Comparison of ENCODE assay signal across 8 mouse cellular contexts in the genomic region with DNA sequence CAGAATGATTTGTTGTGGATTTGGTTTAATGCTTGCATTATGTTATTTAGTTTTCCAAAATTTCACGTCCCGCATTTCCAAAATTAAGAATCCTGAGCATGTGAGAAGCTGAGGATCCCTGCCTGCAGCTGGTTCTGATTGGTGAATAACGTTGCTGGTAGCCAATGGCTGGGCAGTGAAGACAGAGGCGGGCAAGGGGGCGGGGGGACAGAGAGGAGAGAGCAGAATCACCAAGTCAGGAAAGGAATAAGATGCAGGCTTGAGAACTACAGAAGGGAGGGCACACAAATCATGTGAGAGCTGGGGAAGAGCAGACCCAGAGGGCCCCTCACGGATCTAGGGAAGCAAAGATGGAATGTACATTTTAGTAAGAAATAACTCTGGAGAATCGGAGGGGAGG.
DNase-seq lines count a peak whose midpoint lies in the region; ATAC-seq lines count a peak whose summit lies in the region.

No protein-coding gene starts in this region.

- H3K4me3 ChIP-seq in forebrain, embryonic 14.5 days (ENCODE audit: low read depth, low read length) = no peak overlapping the region

- peak; percentile 37 to 56 for DNase-seq in cerebellum, postnatal 14 days
- DNase-seq in cerebellum, postnatal 4 days (ENCODE audit: low spot score in 2 of 2) = no peak
- DNase-seq in MN1 (ENCODE audit: low spot score) = peak; percentile 23
- DNase-seq in forebrain, embryonic 14.5 days (ENCODE audit: low spot score) = peak; percentile 62
- DNase-seq in mesoderm, embryonic 11.5 days (ENCODE audit: low read depth, low spot score) = peak; percentile 56
- DNase-seq in layer of hippocampus, postnatal 14 days (ENCODE audit: low spot score in 2 of 2) = no peak
- no peak for DNase-seq in frontal cortex, postnatal 25 days (ENCODE audit: low spot score in 2 of 2)

- H3K27me3 ChIP-seq in forebrain, embryonic 14.5 days (replicated peaks; ENCODE audit: control insufficient read depth, insufficient read depth, low read length) = no peaks in the 10 kb centered on the region

- H3K36me3 ChIP-seq in forebrain, embryonic 14.5 days (ENCODE audit: control insufficient read depth, insufficient read depth, low read length) = no peaks in the 10 kb centered on the region

- H3K4me2 ChIP-seq in forebrain, embryonic 14.5 days (ENCODE audit: low read length) = peak overlapping the region; percentile 31

- whole genome bisulfite sequencing in forebrain, embryonic 14.5 days = 22% methylated on average over 7 of the region's 7 CpGs

- peaks cover 10% of the 10 kb centered on the region; the same call in 1 of the 2 replicates for H3K4me1 ChIP-seq in forebrain, embryonic 14.5 days (ENCODE audit: control insufficient read depth, insufficient read depth, low read length)

- no peak overlapping the region for H3K27ac ChIP-seq in forebrain, embryonic 14.5 days (ENCODE audit: low read depth, low read length)

- H3K9ac ChIP-seq in forebrain, embryonic 14.5 days (ENCODE audit: low read length) = no peak overlapping the region

- peak; percentile 92 for ATAC-seq in forebrain, embryonic 14.5 days
- no peak for ATAC-seq in inflammation-experienced regulatory T-cells, adult 6 months

- H3K9me3 ChIP-seq in forebrain, embryonic 14.5 days (replicated peaks; ENCODE audit: control insufficient read depth, low read length) = no peaks in the 10 kb centered on the region

Comparison
In these comparisons a context has a peak if more than half of its experiments do, and no peak if none do; other contexts are left out.
1. DNase-seq: peak in cerebellum, postnatal 14 days (2 of 2), MN1 (single experiment), forebrain, embryonic 14.5 days (single experiment) and mesoderm, embryonic 11.5 days (single experiment); none in cerebellum, postnatal 4 days (0 of 2), layer of hippocampus, postnatal 14 days (0 of 2) and frontal cortex, postnatal 25 days (0 of 2).